Mouse (Mus musculus): ENCODE data around the gene Usp3. TPM values are rescaled to one million over a fixed set of nuclear protein-coding genes. Genes with fewer than 3 reads are reported as not detected.
A peak's percentile ranks its signal among the peaks of the same experiment; 100 is the strongest.

Gene Usp3
- total RNA-seq, 2 experiments from 2014 or later, result 15.0 to 17.1 TPM

- TF ChIP-seq CTCF (IDR thresholded peaks at IDR 0.05), result no peak
- no peak for DNase-seq
- no peak overlapping the region for H3K4me3 ChIP-seq
- no peak overlapping the region for H3K27ac ChIP-seq
- intact Hi-C loops (cut with DNase I), result no loop called here
Measured at GRCm38 (mm10) chr9:66492361-66492760, 100.6 kb downstream of the Usp3 start.

DNA sequence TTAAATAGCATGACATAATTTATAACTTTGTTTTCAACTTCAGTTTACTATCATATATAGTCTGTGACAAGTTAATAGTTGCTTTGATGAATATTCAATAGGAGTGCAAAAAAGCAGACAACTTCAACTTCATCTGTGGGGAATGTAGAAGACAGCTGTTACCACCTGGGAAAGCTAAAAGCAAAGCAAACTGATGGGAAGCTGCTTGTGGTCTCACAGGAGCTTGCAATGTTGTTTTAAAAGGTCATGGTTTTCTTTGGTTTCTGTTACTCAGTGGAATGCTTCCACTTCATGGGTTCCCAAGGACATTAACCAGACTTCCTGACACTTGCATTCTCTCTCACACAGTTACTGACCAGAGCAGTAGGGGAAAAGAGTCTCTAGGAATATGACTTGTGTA is 104.2 kb downstream of the Usp3 start:
- H3K27ac ChIP-seq, result no peak overlapping the region
- no peak overlapping the region for H3K4me3 ChIP-seq
- intact Hi-C loops (cut with DNase I), result loop anchor here (5.0 kb wide), 1 partner anchor 91 kb away; no protein-coding TSS in a partner anchor
- DNase-seq, result no peak
- TF ChIP-seq CTCF (IDR thresholded peaks at IDR 0.05), result no peak

- DNase-seq, result no peak
- intact Hi-C loops (cut with DNase I), result no loop called here
- no peak overlapping the region for H3K27ac ChIP-seq
- no peak overlapping the region for H3K4me3 ChIP-seq
- TF ChIP-seq CTCF (IDR thresholded peaks at IDR 0.05), result no peak
Measured at GRCm38 (mm10) chr9:66483429-66483828, 109.5 kb downstream of the Usp3 start.

- no peak overlapping the region for H3K4me3 ChIP-seq
- TF ChIP-seq CTCF (IDR thresholded peaks at IDR 0.05), result no peak
- intact Hi-C loops (cut with DNase I), result loop anchor here (5.0 kb wide), 1 partner anchor 40 kb away; no protein-coding TSS in a partner anchor
- H3K27ac ChIP-seq, result no peak overlapping the region
- no peak for DNase-seq
Measured at GRCm38 (mm10) chr9:66477785-66478184, 115.2 kb downstream of the Usp3 start.

- no peak overlapping the region for H3K27ac ChIP-seq
- no peak for DNase-seq
- no peak overlapping the region for H3K4me3 ChIP-seq
- intact Hi-C loops (cut with DNase I), result loop anchor here (5.0 kb wide), 1 partner anchor 362 kb away; no protein-coding TSS in a partner anchor
- TF ChIP-seq CTCF (IDR thresholded peaks at IDR 0.05), result peak; percentile 79
Measured at GRCm38 (mm10) chr9:66465087-66465486, 127.9 kb downstream of the Usp3 start.

Other genes with a start within 250 kb of the Usp3 start
- gene Herc1, start 242.7 kb downstream of the Usp3 start, total RNA-seq (2021), result 10 to 100 TPM; 33.7 to 38.4 TPM
- gene Fbxl22, start 78.5 kb downstream of the Usp3 start, total RNA-seq (2021), result 1 to 10 TPM; 1.7 to 3.1 TPM
- gene Car12, start 120.5 kb upstream of the Usp3 start, total RNA-seq (2021), result under 1 TPM; 0.10 to 0.14 TPM
- gene Aph1b, start 202.3 kb upstream of the Usp3 start, total RNA-seq (2021), result 1 to 10 TPM; 1.1 to 2.0 TPM
- not detected for gene Gm10647, start 203.9 kb upstream of the Usp3 start, total RNA-seq (2021)
- under 1 TPM; 0.31 to 0.51 TPM for gene Aph1c, start 241.6 kb upstream of the Usp3 start, total RNA-seq (2021)

Measured in gastrocnemius, adult 2 months (tissue).